In the genomic region with DNA sequence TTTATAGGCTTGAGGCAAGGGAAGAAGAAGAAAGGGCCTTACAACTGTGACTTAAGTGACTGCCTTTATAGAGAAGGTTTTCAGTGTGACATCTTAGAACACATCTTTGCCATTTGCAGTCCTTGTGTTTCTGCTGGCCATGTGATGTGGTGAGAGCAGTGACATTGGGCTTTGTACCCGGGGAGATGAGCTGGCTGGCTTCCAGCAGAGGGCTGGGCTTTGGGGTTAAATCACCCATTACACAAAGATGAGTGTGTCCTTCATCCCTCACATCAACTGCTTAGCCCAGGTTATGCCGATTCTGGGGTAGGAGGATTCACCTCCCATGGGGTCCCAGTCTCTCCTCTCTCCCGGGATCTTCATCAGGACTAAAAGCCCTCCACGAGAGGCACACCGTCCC, we compare ENCODE assay signal across 14 mouse cellular contexts. TPM values are rescaled to one million over a fixed set of nuclear protein-coding genes. Genes with fewer than 3 reads are reported as not detected.
A peak's percentile ranks its signal among the peaks of the same experiment; 100 is the strongest.
DNase-seq lines count a peak whose midpoint lies in the region; TF ChIP-seq lines count a peak whose summit lies in the region.
"Had no signal": no experiment of that assay in that cellular context is flagged by ENCODE, and none has a peak within 500 bp of the region (broad histone marks: within the 10 kb centered on the region; RNA-seq: fewer than 3 reads in every experiment).

No protein-coding gene starts in this region.

- peak; percentile 63 for DNase-seq in left cerebral cortex, postnatal 4 days
- DNase-seq in left cerebral cortex, adult 18-20 months (ENCODE audit: low spot score in 2 of 2) = no peak
- peak; percentile 73 for DNase-seq in MEL (ENCODE audit: low read depth, low spot score)
- DNase-seq in adrenal gland, adult 2 months = peak; percentile 88
- peak; percentile 23 to 42 for DNase-seq in kidney, postnatal 36 days
- no peak for DNase-seq in spleen, adult 18-20 months
- DNase-seq in layer of hippocampus, adult 11-12 months (ENCODE audit: low spot score) = no peak
- DNase-seq: gastrocnemius, postnatal 10 days; liver, postnatal 0 days; right cerebral cortex, adult 18-20 months; thymus, postnatal 25 days had no signal

- no peaks in the 10 kb centered on the region for H3K79me2 ChIP-seq in MEL (ENCODE audit: control insufficient read depth, insufficient read depth, low read length, poor library complexity)

- TF ChIP-seq RAD21 in MEL (IDR thresholded peaks at IDR 0.05; ENCODE audit: low read depth, low read length) = no peak

- TF ChIP-seq EP300 in MEL (IDR thresholded peaks at IDR 0.05; ENCODE audit: low read depth in 1 of 2, low read length in 2 of 2) = no peak

- H3K9me3 ChIP-seq in MEL (replicated peaks; ENCODE audit: insufficient read depth, low read length) = no peaks in the 10 kb centered on the region
- H3K9me3 ChIP-seq: heart, embryonic 15.5 days; midbrain, embryonic 12.5 days had no signal

- H3K9ac ChIP-seq in MEL (ENCODE audit: control insufficient read depth, low read depth, low read length, poor library complexity, severe bottlenecking) = no peak overlapping the region
- H3K9ac ChIP-seq: heart, embryonic 15.5 days; liver, postnatal 0 days; midbrain, embryonic 12.5 days had no signal

- no peak overlapping the region for H3K27ac ChIP-seq in MEL (ENCODE audit: control insufficient read depth, low read depth, low read length)
- H3K27ac ChIP-seq: heart, embryonic 15.5 days; layer of hippocampus, adult 2 months; midbrain, embryonic 12.5 days had no signal

- peaks cover 0 to 9% of the 10 kb centered on the region in 2 experiments; a peak in 2 of 4 replicates for H3K4me1 ChIP-seq in MEL (ENCODE audit: control insufficient read depth in 1 of 2, insufficient read depth in 2 of 2, low read length in 2 of 2)
- H3K4me1 ChIP-seq: heart, embryonic 15.5 days had no signal

- no peak for TF ChIP-seq POLR2A in MEL (IDR thresholded peaks at IDR 0.05; ENCODE audit: control insufficient read depth in 1 of 2, insufficient read depth in 1 of 2, low read depth in 1 of 2, low read length in 2 of 2, poor library complexity in 1 of 2)

- intact Hi-C loops in left cerebral cortex, postnatal 4 days (cut with DNase I) = loop anchor here (5.0 kb wide), 1 partner anchor 133 kb away; no protein-coding TSS in a partner anchor

- no peak overlapping the region for H3K4me3 ChIP-seq in MEL (ENCODE audit: control insufficient read depth in 1 of 2, insufficient read depth in 1 of 2, low read depth in 2 of 2, low read length in 2 of 2)
- H3K4me3 ChIP-seq: heart, embryonic 15.5 days; layer of hippocampus, adult 2 months; midbrain, embryonic 12.5 days had no signal

- TF ChIP-seq CTCF in MEL (IDR thresholded peaks at IDR 0.05 in 2 of 3, conservative IDR thresholded peaks at IDR 0.05 in 1 of 3; ENCODE audit: control insufficient read depth in 1 of 3, insufficient read depth in 1 of 3, low read depth in 2 of 3, low read length in 3 of 3, poor library complexity in 1 of 3, severe bottlenecking in 1 of 3) = no peak

- H3K36me3 ChIP-seq in MEL (ENCODE audit: control insufficient read depth in 1 of 2, insufficient read depth in 2 of 2, low read length in 2 of 2) = no peaks in the 10 kb centered on the region
- H3K36me3 ChIP-seq: heart, embryonic 15.5 days had no signal

- H3K27me3 ChIP-seq in MEL (ENCODE audit: control insufficient read depth in 1 of 2, insufficient read depth in 2 of 2, low read length in 2 of 2) = no peaks in the 10 kb centered on the region

TF ChIP-seq in MEL, 35 proteins besides CTCF, POLR2A, EP300 and RAD21:
- TF ChIP-seq NELFE (IDR thresholded peaks at IDR 0.05; ENCODE audit: low read depth, low read length) (no peak), TAL1 (IDR thresholded peaks at IDR 0.05; ENCODE audit: low read length) (no peak), ZKSCAN1 (IDR thresholded peaks at IDR 0.05; ENCODE audit: low read depth, low read length) (no peak), ETS1 (IDR thresholded peaks at IDR 0.05; ENCODE audit: low read depth, low read length) (0 out of 2 replicates have a peak, but pooled peaks have one; percentile 33), NRF1 (IDR thresholded peaks at IDR 0.05; ENCODE audit: insufficient read depth, low read depth, low read length, poor library complexity, severe bottlenecking) (no peak), SIN3A (IDR thresholded peaks at IDR 0.05; ENCODE audit: low read length) (no peak), MXI1 (IDR thresholded peaks at IDR 0.05; ENCODE audit: low read depth, low read length) (peak; percentile 46; the same call in 1 of the 2 replicates), MYC (IDR thresholded peaks at IDR 0.05; ENCODE audit: low read depth, low read length) (no peak), MAFK (IDR thresholded peaks at IDR 0.05; ENCODE audit: borderline replicate concordance, low read depth, low read length) (no peak), TCF12 (IDR thresholded peaks at IDR 0.05; ENCODE audit: low read depth, low read length) (no peak), HCFC1 (IDR thresholded peaks at IDR 0.05; ENCODE audit: low read depth, low read length) (no peak), UBTF (IDR thresholded peaks at IDR 0.05; ENCODE audit: borderline replicate concordance, insufficient read depth, low read depth, low read length) (no peak), JUND (IDR thresholded peaks at IDR 0.05; ENCODE audit: low read depth, low read length) (no peak), USF2 (IDR thresholded peaks at IDR 0.05; ENCODE audit: borderline replicate concordance in 1 of 2, insufficient read depth in 1 of 2, low read depth in 1 of 2, low read length in 2 of 2) (no peak), GATA1 (IDR thresholded peaks at IDR 0.05; ENCODE audit: low read depth, low read length) (no peak), MYB (IDR thresholded peaks at IDR 0.05; ENCODE audit: low read depth, low read length) (no peak), CHD2 (IDR thresholded peaks at IDR 0.05; ENCODE audit: low read length) (no peak), USF1 (IDR thresholded peaks at IDR 0.05; ENCODE audit: low read depth, low read length) (peak; percentile 67), ZNF384 (IDR thresholded peaks at IDR 0.05; ENCODE audit: low read depth, low read length) (no peak), RCOR1 (IDR thresholded peaks at IDR 0.05; ENCODE audit: low read depth, low read length) (no peak), MAX (IDR thresholded peaks at IDR 0.05; ENCODE audit: low read length) (peak; percentile 23; the same call in 1 of the 2 replicates), POLR2AphosphoS5 (IDR thresholded peaks at IDR 0.05; ENCODE audit: borderline replicate concordance, low read depth, low read length) (no peak), CHD1 (IDR thresholded peaks at IDR 0.05; ENCODE audit: low read depth, low read length) (no peak), ZC3H11A (IDR thresholded peaks at IDR 0.05; ENCODE audit: low read depth, low read length) (no peak), BHLHE40 (IDR thresholded peaks at IDR 0.05; ENCODE audit: borderline replicate concordance, low read depth, low read length) (no peak), MEF2A (IDR thresholded peaks at IDR 0.05; ENCODE audit: extremely low read depth, insufficient replicate concordance, low read depth, low read length, poor library complexity, severe bottlenecking) (no peak), SMC3 (IDR thresholded peaks at IDR 0.05; ENCODE audit: low read depth, low read length) (no peak)
TF ChIP-seq in MEL: peak in this region for 4.

RNA-seq across cellular contexts. Expression of gene Nars2, which starts 41.4 kb away (rescaled TPM):
- total RNA-seq in left cerebral cortex, postnatal 4 days (2021) = 10 to 100 TPM; 17.6 to 19.7 TPM
- 10 to 100 TPM; 17.1 to 17.4 TPM for total RNA-seq in left cerebral cortex, adult 18-20 months (2021)
- total RNA-seq in MEL (2012; rRNA removed) = 12.7 and 14.7 TPM in 2 replicates
- 10 to 100 TPM in 1 of 2 experiments, not detected in 1; 22.9 TPM for polyA plus RNA-seq in MEL (2012; ENCODE audit: insufficient read depth in 1 of 2, insufficient read length in 2 of 2, low read depth in 1 of 2, low replicate concordance in 2 of 2, missing spikeins in 1 of 2)
- 10 to 100 TPM; 12.3 to 22.4 TPM for total RNA-seq in adrenal gland, adult 2 months (2021)
- 2.5 and 3.1 TPM in 2 replicates for polyA plus RNA-seq in adrenal gland, adult 2 months (2012; rRNA removed)

Comparison
In these comparisons a context has a peak if more than half of its experiments do, and no peak if none do; other contexts are left out.
1. DNase-seq: peak in left cerebral cortex, postnatal 4 days (single experiment), MEL (single experiment), adrenal gland, adult 2 months (single experiment) and kidney, postnatal 36 days (2 of 2); none in left cerebral cortex, adult 18-20 months (0 of 2), spleen, adult 18-20 months (0 of 2) and layer of hippocampus, adult 11-12 months (single experiment).